Mouse (Mus musculus): ENCODE measurements around the gene Wwc1.

GRCm38 (mm10) chr11:35893018-35893421 lies 87.3 kb downstream of the Wwc1 start:
- no peak for TF ChIP-seq CTCF (IDR thresholded peaks at IDR 0.05; ENCODE audit: low read depth, low read length)
- TF ChIP-seq POLR2A (IDR thresholded peaks at IDR 0.05; ENCODE audit: extremely low read depth, insufficient read depth, low read length): no peak

All from liver, adult 2 months (tissue).